Mouse (Mus musculus) stomach, postnatal 0 days (tissue): ENCODE measurements around the gene Kcnh2. TPM values are rescaled to one million over a fixed set of nuclear protein-coding genes. Genes with fewer than 3 reads are reported as not detected.

ENCODE experiments used
- ATAC-seq: fragments of 200-750 bp; cut with Nextera tagmentation; 2 replicates; pipeline ENCODE4 v1.8.0; 2017; ENCODE audit not compliant: low FRiP score, low TSS enrichment
- DNase-seq: peaks from one replicate; pipeline ENCODE4 v3.0.0-alpha.2; 2016; ENCODE audit warnings: low spot score
- H3K27ac ChIP-seq: fragments of 300-500 bp; sonication (generic); replicated peaks from 2 replicates; pipeline ENCODE4 v1.5.1; 2014; ENCODE audit warnings: mild to moderate bottlenecking, control low read depth
- H3K27me3 ChIP-seq: fragments of 300-500 bp; sonication (generic); 2 replicates; pipeline ENCODE4 v1.6.1; 2014; ENCODE audit warnings: low read length; ENCODE audit not compliant: control insufficient read depth, insufficient read depth
- H3K36me3 ChIP-seq: fragments of 300-500 bp; sonication (generic); 2 replicates; pipeline ENCODE4 v1.6.1; 2014; ENCODE audit warnings: low read length, mixed read lengths; ENCODE audit not compliant: control insufficient read depth, insufficient read depth
- H3K4me1 ChIP-seq: fragments of 300-500 bp; sonication (generic); replicated peaks from 2 replicates; pipeline ENCODE4 v1.6.1; 2014; ENCODE audit warnings: antibody characterized with exemption; ENCODE audit not compliant: control insufficient read depth, insufficient read depth
- H3K4me2 ChIP-seq: fragments of 300-500 bp; sonication (generic); replicated peaks from 2 replicates; pipeline ENCODE4 v1.6.1; 2014; ENCODE audit warnings: low read depth, mild to moderate bottlenecking, control low read depth, moderate library complexity
- H3K4me3 ChIP-seq: fragments of 300-500 bp; sonication (generic); 2 replicates; pipeline ENCODE4 v1.5.1; 2014; ENCODE audit warnings: low read depth, low read length, control low read depth
- H3K9ac ChIP-seq: fragments of 300-500 bp; sonication (generic); 2 replicates; pipeline ENCODE4 v1.6.1; 2014; ENCODE audit warnings: mild to moderate bottlenecking, low read length, control low read depth, mixed read lengths
- H3K9me3 ChIP-seq: fragments of 300-500 bp; sonication (generic); 2 replicates; pipeline ENCODE4 v1.6.1; 2016; ENCODE audit warnings: low read length; ENCODE audit not compliant: control insufficient read depth
- CTCF ChIP-seq: IDR thresholded peaks from 2 replicates; pipeline ENCODE4 v1.5.1; 2016; ENCODE audit warnings: antibody characterized with exemption, low read depth, mild to moderate bottlenecking, moderate library complexity
- EP300 ChIP-seq: optimal IDR thresholded peaks from 2 replicates; pipeline ENCODE3; 2016; ENCODE audit warnings: antibody characterized with exemption
- WGBS: fragments of 180-500 bp; shearing (Covaris S2); extraction: QIAGEN DNeasy Blood & Tissue Kit; methylation state at CpG from one replicate; pipeline ENCODE4 v1.1.7; 2014; 5-methylcytosine and 5-hydroxymethylcytosine counted together
- polyA plus RNA-seq: library from polyadenylated mRNA; unstranded; fragments of >200 nt; fragmentation: Nextera tagmentation; extraction: Ambion mirVana; gene quantifications from 2 replicates; pipeline ENCODE4 v1.2.1, GENCODE M21; 2015

The Kcnh2 gene
- polyA plus RNA-seq, 1 experiment from 2014 or later = 3.7 TPM

DNA sequence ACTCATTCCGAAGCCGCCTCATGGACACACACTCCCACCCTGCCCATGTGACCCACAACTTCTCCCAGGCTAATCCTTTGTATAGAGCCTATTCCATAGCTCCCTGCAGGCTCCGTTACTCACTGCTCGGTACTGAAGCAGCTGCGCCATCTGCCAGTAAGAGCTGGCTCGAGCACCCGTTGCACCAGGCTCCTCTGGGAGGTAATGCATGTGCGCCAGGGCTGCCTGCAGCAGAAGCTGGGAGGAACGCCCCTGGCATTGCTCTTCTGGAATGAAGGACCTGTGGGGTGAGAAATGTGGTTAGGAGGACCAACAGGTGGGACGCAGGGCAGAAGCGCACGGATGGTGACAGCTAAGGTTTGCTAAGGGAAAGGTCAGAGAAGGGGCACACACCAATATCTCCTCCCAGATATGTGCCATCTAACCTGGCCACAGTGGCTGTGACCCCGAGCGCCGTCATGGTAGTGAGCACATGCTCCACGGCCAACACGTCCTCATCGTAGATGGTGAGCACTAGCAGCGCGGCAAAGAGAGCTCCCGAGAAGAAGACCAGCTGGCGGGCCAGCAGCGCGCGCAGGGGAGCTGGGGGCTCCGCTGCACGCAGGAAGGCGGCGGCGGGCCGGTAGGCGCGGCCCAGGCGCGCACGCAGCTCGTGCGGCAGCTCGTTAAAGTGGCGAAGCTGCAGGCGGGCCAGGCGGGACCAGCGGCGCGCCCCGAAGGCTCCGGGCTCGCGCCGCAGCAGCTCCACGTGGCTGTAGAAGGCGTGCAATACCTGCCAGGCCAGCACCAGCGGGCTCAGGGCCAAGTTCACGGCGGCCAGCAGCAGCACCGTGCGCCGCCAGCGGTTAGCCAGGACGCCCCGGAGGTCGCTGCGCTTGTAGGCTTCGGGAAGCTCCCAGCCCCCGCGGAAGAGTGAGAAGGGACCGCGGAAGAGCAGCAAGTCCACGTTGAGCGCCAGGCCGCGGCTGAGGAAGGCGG, 36.1 kb upstream of the Kcnh2 start:
- peak overlapping the region; percentile 42 for H3K4me3 ChIP-seq
- no peaks in the 10 kb centered on the region for H3K36me3 ChIP-seq
- H3K27ac ChIP-seq = peak overlapping the region; percentile 30
- TF ChIP-seq CTCF = peak; percentile 56
- no peak for TF ChIP-seq EP300
- H3K27me3 ChIP-seq = no peaks in the 10 kb centered on the region; the same call in 1 of the 2 replicates
- H3K9me3 ChIP-seq = no peaks in the 10 kb centered on the region
- ATAC-seq (peak; percentile 40; the same call in 1 of the 2 replicates), DNase-seq (peak; percentile 81)
- under 1% methylated on average over 57 of the region's 73 CpGs for WGBS
- H3K4me2 ChIP-seq = peak overlapping the region; percentile 91
- H3K4me1 ChIP-seq = 0 out of 2 replicates have a peak, but pooled peaks cover 5% of the 10 kb centered on the region
- peak overlapping the region; percentile 57 for H3K9ac ChIP-seq

DNA sequence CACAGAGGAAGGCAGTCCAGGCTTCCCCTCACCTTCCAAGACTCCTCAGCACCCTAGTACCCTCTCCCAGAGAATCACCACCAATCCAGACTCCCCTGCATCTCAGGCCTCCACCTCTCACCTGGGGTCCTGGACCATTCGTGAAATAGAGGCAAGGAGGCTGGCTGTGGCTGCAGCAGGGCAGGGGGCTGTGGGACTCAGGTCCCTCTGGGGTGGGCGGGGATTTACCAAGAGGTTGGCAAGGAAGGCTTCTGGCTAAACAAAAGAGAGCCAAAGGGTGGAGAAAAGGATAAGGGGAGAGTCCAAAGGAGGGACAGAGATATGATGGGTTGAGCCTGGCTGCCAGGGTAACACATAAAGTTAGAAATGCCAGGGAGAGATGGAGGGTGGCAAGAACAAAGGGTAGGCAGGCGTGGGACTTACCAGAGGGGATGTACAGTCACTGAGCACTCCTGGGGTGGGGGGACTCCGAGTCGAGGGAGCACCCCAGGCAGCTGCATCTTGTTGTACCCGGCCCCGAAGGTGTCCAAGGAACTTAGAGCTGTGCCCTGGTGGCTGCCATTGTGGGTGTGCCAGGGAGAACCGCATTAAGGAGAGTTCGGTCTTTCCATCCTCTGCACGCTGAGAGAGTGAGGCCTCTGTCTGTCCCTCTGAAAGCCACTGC, 34.6 kb upstream of the Kcnh2 start:
- no peaks in the 10 kb centered on the region for H3K9me3 ChIP-seq
- 88% methylated on average over 10 of the region's 10 CpGs for WGBS
- no peaks in the 10 kb centered on the region; the same call in 1 of the 2 replicates for H3K27me3 ChIP-seq
- H3K4me2 ChIP-seq = no peak overlapping the region
- no peak for ATAC-seq
- H3K4me1 ChIP-seq = 0 out of 2 replicates have a peak, but pooled peaks cover 5% of the 10 kb centered on the region
- H3K9ac ChIP-seq = no peak overlapping the region
- no peaks in the 10 kb centered on the region for H3K36me3 ChIP-seq
- H3K27ac ChIP-seq = no peak overlapping the region
- DNase-seq = no peak
- TF ChIP-seq CTCF (no peak), EP300 (no peak)
- no peak overlapping the region for H3K4me3 ChIP-seq

GRCm38 (mm10) chr5:24385374-24385773, 34.0 kb upstream of the Kcnh2 start:
- Histone ChIP-seq H3K9ac (no peak overlapping the region), H3K4me2 (no peak overlapping the region), H3K36me3 (no peaks in the 10 kb centered on the region), H3K4me3 (no peak overlapping the region), H3K27me3 (no peaks in the 10 kb centered on the region; the same call in 1 of the 2 replicates), H3K27ac (no peak overlapping the region), H3K9me3 (no peaks in the 10 kb centered on the region), H3K4me1 (0 out of 2 replicates have a peak, but pooled peaks cover 5% of the 10 kb centered on the region)
- WGBS = 90% methylated on average over 5 of the region's 5 CpGs
- no peak for TF ChIP-seq EP300
- TF ChIP-seq CTCF = no peak
- DNase-seq (no peak), ATAC-seq (no peak)

GRCm38 (mm10) chr5:24384407-24384806, 33.0 kb upstream of the Kcnh2 start:
- TF ChIP-seq EP300 (no peak), CTCF (no peak)
- H3K27ac ChIP-seq = peak overlapping the region; percentile 24; the same call in 1 of the 2 replicates
- no peak for ATAC-seq

GRCm38 (mm10) chr5:24383026-24383859, 31.8 kb upstream of the Kcnh2 start:
- peak; percentile 94 for DNase-seq
- Histone ChIP-seq H3K36me3 (no peaks in the 10 kb centered on the region), H3K4me1 (0 out of 2 replicates have a peak, but pooled peaks cover 5% of the 10 kb centered on the region), H3K4me2 (peak overlapping the region; percentile 59), H3K27me3 (no peaks in the 10 kb centered on the region; the same call in 1 of the 2 replicates), H3K4me3 (peak overlapping the region; percentile 32), H3K9ac (peak overlapping the region; percentile 38; the same call in 1 of the 2 replicates), H3K27ac (peak overlapping the region; percentile 24), H3K9me3 (no peaks in the 10 kb centered on the region)
- no peak for TF ChIP-seq EP300
- TF ChIP-seq CTCF = peak; percentile 74
- peak; percentile 90 for ATAC-seq
- WGBS = 2% methylated on average over 34 of the region's 34 CpGs

More at GRCm38 (mm10) chr5:24384407-24384806, 33.0 kb upstream of the Kcnh2 start:
- H3K9ac ChIP-seq = no peak overlapping the region
- no peak overlapping the region for H3K4me3 ChIP-seq
- H3K36me3 ChIP-seq = no peaks in the 10 kb centered on the region
- 59% methylated on average over 6 of the region's 6 CpGs for WGBS
- H3K9me3 ChIP-seq = no peaks in the 10 kb centered on the region
- H3K27me3 ChIP-seq = no peaks in the 10 kb centered on the region; the same call in 1 of the 2 replicates
- H3K4me1 ChIP-seq = 0 out of 2 replicates have a peak, but pooled peaks cover 5% of the 10 kb centered on the region
- no peak overlapping the region for H3K4me2 ChIP-seq
- no peak for DNase-seq
